Mouse (Mus musculus) forebrain, embryonic 11.5 days (tissue): Measurements from ENCODE around the gene Btbd1. TPM values are rescaled to one million over a fixed set of nuclear protein-coding genes. Genes with fewer than 3 reads are reported as not detected.
A peak's percentile ranks its signal among the peaks of the same experiment; 100 is the strongest.

Source experiments
- ATAC-seq: fragments of 200-750 bp; cut with Nextera tagmentation; replicated peaks from 2 replicates; pipeline ENCODE4 v1.8.0; 2017; ENCODE audit warnings: moderate TSS enrichment; ENCODE audit not compliant: low FRiP score
- DNase-seq: peaks from one replicate; pipeline ENCODE4 v3.0.0-alpha.2; 2017; ENCODE audit warnings: low spot score
- H3K27ac ChIP-seq: fragments of 300-500 bp; sonication (generic); 2 replicates; pipeline ENCODE4 v1.5.1; 2014; ENCODE audit warnings: low read depth, low read length
- H3K27me3 ChIP-seq: fragments of 300-500 bp; sonication (generic); 2 replicates; pipeline ENCODE4 v1.6.1; 2014; ENCODE audit warnings: mild to moderate bottlenecking, low read length, mixed read lengths; ENCODE audit not compliant: control insufficient read depth, insufficient read depth
- H3K36me3 ChIP-seq: fragments of 300-500 bp; sonication (generic); 2 replicates; pipeline ENCODE4 v1.6.1; 2014; ENCODE audit warnings: mild to moderate bottlenecking, low read length, moderate library complexity, mixed read lengths; ENCODE audit not compliant: control insufficient read depth, insufficient read depth
- H3K4me1 ChIP-seq: fragments of 300-500 bp; sonication (generic); replicated peaks from 2 replicates; pipeline ENCODE4 v1.6.1; 2014; ENCODE audit warnings: low read length, mixed read lengths; ENCODE audit not compliant: control insufficient read depth, insufficient read depth
- H3K4me2 ChIP-seq: fragments of 300-500 bp; sonication (generic); 2 replicates; pipeline ENCODE4 v1.6.1; 2014; ENCODE audit warnings: low read depth, mild to moderate bottlenecking, low read length, moderate library complexity, mixed read lengths; ENCODE audit not compliant: severe bottlenecking
- H3K4me3 ChIP-seq: fragments of 300-500 bp; sonication (generic); 2 replicates; pipeline ENCODE4 v1.5.1; 2014; ENCODE audit warnings: low read depth, low read length
- H3K9ac ChIP-seq: fragments of 300-500 bp; sonication (generic); 2 replicates; pipeline ENCODE4 v1.6.1; 2014; ENCODE audit warnings: low read length
- H3K9me3 ChIP-seq: fragments of 300-500 bp; sonication (generic); 2 replicates; pipeline ENCODE4 v1.6.1; 2016; ENCODE audit warnings: low read length, mixed read lengths; ENCODE audit not compliant: control insufficient read depth
- WGBS: fragments of 180-500 bp; shearing (Covaris S2); extraction: QIAGEN DNeasy Blood & Tissue Kit; methylation state at CpG from one replicate; pipeline ENCODE4 v1.1.7; 2014; 5-methylcytosine and 5-hydroxymethylcytosine counted together
- polyA plus RNA-seq: library from polyadenylated mRNA; unstranded; fragments of >200 nt; fragmentation: Nextera tagmentation; extraction: Ambion mirVana; gene quantifications from 2 replicates; pipeline ENCODE4 v1.2.1, GENCODE M21; 2014

Btbd1 gene
- polyA plus RNA-seq: 97.6 and 102 TPM in 2 replicates

- DNase-seq: peak; percentile 90
- WGBS: under 1% methylated on average over 24 of the region's 58 CpGs
Observed at GRCm38 (mm10) chr7:81829379-81829894, at the start of gene Btbd1. TSS of gene Btbd1 (minus strand) at chr7:81829431.

DNA sequence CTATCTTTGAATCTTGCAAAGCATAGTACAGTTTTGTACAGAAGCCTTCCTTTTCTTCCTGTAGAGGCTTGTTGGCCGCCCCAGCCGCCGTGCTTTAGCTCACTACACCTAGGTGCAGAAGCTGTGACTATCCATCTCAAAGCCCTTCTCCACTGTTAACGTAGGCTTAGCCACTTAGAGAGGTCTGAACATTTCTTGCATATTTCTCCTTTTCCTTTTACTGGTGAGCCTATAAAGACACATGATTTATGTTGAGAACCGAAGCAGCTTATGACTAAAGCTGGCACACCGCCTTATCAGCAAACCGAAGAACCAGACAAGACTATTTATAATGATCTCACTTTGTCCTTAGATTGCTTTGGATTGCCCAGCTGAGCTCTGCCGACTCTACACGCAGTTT is 46.1 kb upstream of the Btbd1 start:
- Histone ChIP-seq H3K27me3 (no peaks in the 10 kb centered on the region), H3K4me2 (no peak overlapping the region), H3K4me3 (no peak overlapping the region), H3K36me3 (no peaks in the 10 kb centered on the region), H3K27ac (no peak overlapping the region), H3K9me3 (no peaks in the 10 kb centered on the region), H3K9ac (no peak overlapping the region), H3K4me1 (no peaks in the 10 kb centered on the region)
- ATAC-seq (no peak), DNase-seq (no peak)
- 90% methylated on average over 9 of the region's 9 CpGs for WGBS

More at GRCm38 (mm10) chr7:81829379-81829894, at the start of gene Btbd1:
- Histone ChIP-seq H3K36me3 (no peaks in the 10 kb centered on the region), H3K4me2 (peak within 1 kb of the TSS; percentile 53), H3K27me3 (no peaks in the 10 kb centered on the region), H3K27ac (peak within 1 kb of the TSS; percentile 80), H3K9ac (peak within 1 kb of the TSS; percentile 85), H3K9me3 (no peaks in the 10 kb centered on the region), H3K4me3 (peak within 1 kb of the TSS; percentile 79), H3K4me1 (peaks cover 3% of the 10 kb centered on the region; the same call in 1 of the 2 replicates)
- ATAC-seq: peak; percentile 90

DNA sequence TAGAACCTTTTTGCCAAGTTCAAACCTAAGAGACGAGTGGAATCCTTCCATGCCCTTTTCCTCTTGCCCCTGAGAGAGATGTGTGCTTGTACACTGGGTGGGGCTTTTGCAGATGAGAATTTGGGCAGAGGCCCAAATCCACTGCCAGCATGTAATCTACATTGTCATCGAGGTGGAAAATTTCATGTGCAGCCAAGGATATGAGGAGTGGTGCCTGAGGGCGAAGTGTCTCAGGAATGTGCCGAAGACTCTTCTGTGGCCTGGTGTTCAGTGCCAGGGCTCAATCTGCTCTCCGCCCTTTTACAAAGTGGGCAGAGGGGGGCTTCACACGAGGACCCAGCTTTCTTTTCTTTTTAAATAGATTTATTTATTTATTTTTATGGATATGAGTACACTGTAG is 45.4 kb upstream of the Btbd1 start:
- Histone ChIP-seq H3K4me1 (no peaks in the 10 kb centered on the region), H3K9ac (no peak overlapping the region), H3K4me3 (no peak overlapping the region), H3K9me3 (no peaks in the 10 kb centered on the region), H3K27me3 (no peaks in the 10 kb centered on the region), H3K4me2 (no peak overlapping the region), H3K27ac (no peak overlapping the region), H3K36me3 (no peaks in the 10 kb centered on the region)
- DNase-seq (peak; percentile 50), ATAC-seq (no peak)
- whole genome bisulfite sequencing: 85% methylated on average over 6 of the region's 6 CpGs

- no peak overlapping the region for H3K4me3 ChIP-seq
- ATAC-seq (no peak), DNase-seq (no peak)
- no peaks in the 10 kb centered on the region for H3K9me3 ChIP-seq
- no peaks in the 10 kb centered on the region for H3K4me1 ChIP-seq
- H3K9ac ChIP-seq: no peak overlapping the region
- no peak overlapping the region for H3K4me2 ChIP-seq
- no peaks in the 10 kb centered on the region for H3K27me3 ChIP-seq
- H3K27ac ChIP-seq: no peak overlapping the region
- 85% methylated on average over 1 of the region's 1 CpGs for WGBS
- H3K36me3 ChIP-seq: no peaks in the 10 kb centered on the region
Observed at GRCm38 (mm10) chr7:81873807-81874206, 44.6 kb upstream of the Btbd1 start.

GRCm38 (mm10) chr7:81872493-81873013 is 43.3 kb upstream of the Btbd1 start:
- DNase-seq: no peak

GRCm38 (mm10) chr7:81868158-81868557 is 38.9 kb upstream of the Btbd1 start:
- H3K4me1 ChIP-seq: no peaks in the 10 kb centered on the region
- H3K9ac ChIP-seq: no peak overlapping the region
- H3K9me3 ChIP-seq: no peaks in the 10 kb centered on the region
- no peak overlapping the region for H3K4me3 ChIP-seq
- H3K27ac ChIP-seq: no peak overlapping the region
- ATAC-seq: peak; percentile 79
- no peaks in the 10 kb centered on the region for H3K36me3 ChIP-seq
- H3K27me3 ChIP-seq: no peaks in the 10 kb centered on the region
- peak; percentile 89 for DNase-seq
- H3K4me2 ChIP-seq: no peak overlapping the region
- WGBS: 26% methylated on average over 6 of the region's 6 CpGs

More at GRCm38 (mm10) chr7:81872493-81873013, 43.3 kb upstream of the Btbd1 start:
- Histone ChIP-seq H3K36me3 (no peaks in the 10 kb centered on the region), H3K27me3 (no peaks in the 10 kb centered on the region), H3K4me3 (no peak overlapping the region), H3K9me3 (no peaks in the 10 kb centered on the region), H3K9ac (no peak overlapping the region), H3K27ac (no peak overlapping the region), H3K4me2 (no peak overlapping the region), H3K4me1 (no peaks in the 10 kb centered on the region)
- WGBS: 87% methylated on average over 13 of the region's 13 CpGs
- no peak for ATAC-seq

DNA sequence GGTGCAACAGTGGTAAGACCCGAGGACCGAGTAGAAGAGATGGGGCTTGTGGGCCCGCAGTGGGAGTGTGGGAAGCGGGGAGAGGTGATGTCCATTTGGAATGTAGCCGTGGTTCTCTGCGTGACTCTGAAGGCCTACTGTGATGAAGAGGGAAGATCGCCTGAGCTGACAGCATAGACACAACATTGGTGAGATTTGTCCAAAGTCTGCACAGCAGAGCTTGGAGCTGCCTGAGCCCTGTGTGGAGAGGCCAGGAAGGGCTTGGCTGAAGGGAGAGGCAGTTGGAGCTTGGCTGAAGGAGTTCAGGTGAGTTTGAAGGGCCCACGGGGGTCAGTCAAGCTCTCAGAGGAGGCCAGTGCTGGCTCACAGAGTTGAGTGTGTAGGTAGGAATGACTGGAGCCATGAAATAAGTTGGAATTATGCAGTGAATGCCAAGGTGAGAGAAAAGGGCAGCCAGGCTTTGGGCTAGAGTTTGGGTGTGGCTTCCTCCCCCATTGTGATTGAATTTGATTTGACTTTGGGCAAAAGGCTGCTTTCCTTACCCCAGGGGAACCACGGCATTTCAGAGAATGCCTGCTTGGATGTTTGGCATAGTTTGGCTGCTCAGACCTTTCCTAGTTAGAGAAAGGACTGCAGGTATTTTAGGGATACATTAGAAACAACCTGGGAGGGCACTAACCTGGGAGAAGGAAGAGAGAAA is 38.1 kb upstream of the Btbd1 start:
- no peak for ATAC-seq
- WGBS: 91% methylated on average over 9 of the region's 9 CpGs

DNA sequence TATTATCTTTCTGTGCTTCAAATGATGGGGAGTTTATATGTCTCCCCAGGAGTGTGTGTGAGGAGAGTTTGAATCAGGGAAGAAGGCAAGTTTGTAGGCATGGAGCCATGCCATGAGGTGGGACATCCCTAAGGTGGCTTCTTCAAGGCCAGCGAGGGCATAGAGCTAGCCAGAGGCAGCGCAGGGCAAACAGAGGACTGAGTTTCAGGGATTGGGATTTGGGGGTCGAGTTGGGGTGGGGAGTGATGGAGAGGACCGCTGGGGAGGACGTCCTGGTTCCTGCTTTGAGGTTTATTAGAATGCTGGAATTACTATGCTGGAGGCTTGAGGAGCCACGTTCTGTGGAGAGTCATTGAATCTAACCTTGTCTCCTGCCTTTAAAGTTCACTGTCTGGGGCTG is 36.7 kb upstream of the Btbd1 start:
- Histone ChIP-seq H3K4me2 (no peak overlapping the region), H3K4me1 (no peaks in the 10 kb centered on the region), H3K36me3 (no peaks in the 10 kb centered on the region), H3K4me3 (no peak overlapping the region), H3K9ac (no peak overlapping the region), H3K27ac (no peak overlapping the region), H3K27me3 (no peaks in the 10 kb centered on the region), H3K9me3 (no peaks in the 10 kb centered on the region)
- no peak for ATAC-seq
- 88% methylated on average over 6 of the region's 6 CpGs for WGBS
- no peak for DNase-seq

More for the DNA sequence above, 38.1 kb upstream of the Btbd1 start:
- peak; percentile 47 for DNase-seq
- H3K9ac ChIP-seq: no peak overlapping the region
- no peaks in the 10 kb centered on the region for H3K9me3 ChIP-seq
- H3K27ac ChIP-seq: no peak overlapping the region
- no peak overlapping the region for H3K4me2 ChIP-seq
- H3K4me3 ChIP-seq: no peak overlapping the region
- no peaks in the 10 kb centered on the region for H3K27me3 ChIP-seq
- no peaks in the 10 kb centered on the region for H3K36me3 ChIP-seq
- H3K4me1 ChIP-seq: no peaks in the 10 kb centered on the region
